Mouse (Mus musculus) spleen, adult 2 months (tissue): Measurements from ENCODE around the gene C87436.

Experiments
- CTCF ChIP-seq: fragments of 200-500 bp; IDR thresholded peaks from 2 replicates; pipeline ENCODE4 v1.5.1; 2011; ENCODE audit warnings: mild to moderate bottlenecking, inconsistent platforms; ENCODE audit not compliant: insufficient read depth, insufficient read length, insufficient replicate concordance; ENCODE audit errors: extremely low read depth
- POLR2A ChIP-seq: fragments of 200-500 bp; IDR thresholded peaks from 2 replicates; pipeline ENCODE4 v1.6.1; 2011; ENCODE audit warnings: low read depth, low read length, inconsistent platforms

GRCm38 (mm10) chr6:86439119-86439496 lies 934 bp downstream of the C87436 start:
- TF ChIP-seq POLR2A (no peak), CTCF (no peak)
